10 mouse cellular contexts compared by ENCODE assay signal in the genomic region with DNA sequence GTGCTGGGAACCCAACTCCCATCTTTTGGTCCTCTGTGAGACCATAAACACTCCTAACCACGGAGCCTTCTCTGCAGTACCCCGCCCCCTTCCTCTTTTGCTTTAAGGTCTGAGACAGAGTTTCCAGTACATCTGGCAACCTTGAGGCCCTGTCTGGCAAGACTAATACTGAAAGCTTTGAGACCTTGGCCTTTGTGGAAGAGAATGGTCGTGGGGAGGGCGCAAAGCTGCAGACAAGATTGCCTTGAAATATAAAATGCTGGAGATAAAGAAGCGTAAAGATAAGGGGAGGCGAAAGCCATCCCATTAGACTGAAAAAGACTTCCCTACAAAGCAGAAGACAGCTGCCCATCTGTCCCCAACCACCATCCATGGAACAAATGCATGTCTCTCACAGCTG. TPM values are rescaled to one million over a fixed set of nuclear protein-coding genes. Genes with fewer than 3 reads are reported as not detected.
DNase-seq lines count a peak whose midpoint lies in the region; ATAC-seq and TF ChIP-seq lines count a peak whose summit lies in the region.
"Had no signal": no experiment of that assay in that cellular context is flagged by ENCODE, and none has a peak within 500 bp of the region (broad histone marks: within the 10 kb centered on the region; RNA-seq: fewer than 3 reads in every experiment).

No protein-coding gene starts in this region.

- H3K4me2 ChIP-seq in hindbrain, embryonic 16.5 days (ENCODE audit: low read length): peak overlapping the region; percentile 85
- H3K4me2 ChIP-seq in midbrain, embryonic 15.5 days: peak overlapping the region; percentile 75

- intact Hi-C loops in left cerebral cortex, adult 2 months (cut with DNase I): no loop called here
- intact Hi-C loops in left cerebral cortex, postnatal 14 days (cut with DNase I): no loop called here
- intact Hi-C loops in heart, postnatal 10 days (cut with DNase I): no loop called here

- H3K9me3 ChIP-seq in hindbrain, embryonic 16.5 days (ENCODE audit: control insufficient read depth, low read length): no peaks in the 10 kb centered on the region
- H3K9me3 ChIP-seq in midbrain, embryonic 15.5 days: no peaks in the 10 kb centered on the region

- peak overlapping the region; percentile 88; the same call in 1 of the 2 replicates for H3K9ac ChIP-seq in hindbrain, embryonic 16.5 days (ENCODE audit: low read depth, low read length)
- H3K9ac ChIP-seq in midbrain, embryonic 15.5 days: peak overlapping the region; percentile 82; the same call in 1 of the 2 replicates

- H3K27me3 ChIP-seq in hindbrain, embryonic 16.5 days (replicated peaks; ENCODE audit: control insufficient read depth, insufficient read depth, low read length): no peaks in the 10 kb centered on the region
- no peaks in the 10 kb centered on the region for H3K27me3 ChIP-seq in midbrain, embryonic 15.5 days (replicated peaks)

- no peak overlapping the region for H3K27ac ChIP-seq in left cerebral cortex, adult 2 months
- no peak overlapping the region for H3K27ac ChIP-seq in hindbrain, embryonic 16.5 days (ENCODE audit: low read depth, low read length)
- H3K27ac ChIP-seq in midbrain, embryonic 15.5 days: no peak overlapping the region

- H3K4me3 ChIP-seq in left cerebral cortex, adult 2 months: peak overlapping the region; percentile 75; the same call in 1 of the 2 replicates
- H3K4me3 ChIP-seq in hindbrain, embryonic 16.5 days (ENCODE audit: low read length): peak overlapping the region; percentile 73
- peak overlapping the region; percentile 74 for H3K4me3 ChIP-seq in midbrain, embryonic 15.5 days

- peaks cover 20% of the 10 kb centered on the region for H3K4me1 ChIP-seq in hindbrain, embryonic 16.5 days (ENCODE audit: control insufficient read depth, insufficient read depth, low read depth, low read length)
- H3K4me1 ChIP-seq in midbrain, embryonic 15.5 days: peaks cover 16% of the 10 kb centered on the region

- ATAC-seq in hindbrain, embryonic 16.5 days: no peak
- ATAC-seq in midbrain, embryonic 15.5 days (replicated peaks): no peak
- ATAC-seq in CD4-positive, CD25-positive, alpha-beta regulatory T cell, adult 4 months: no peak

- no peak for TF ChIP-seq CTCF in left cerebral cortex, adult 2 months (IDR thresholded peaks at IDR 0.05)

- 83% methylated on average over 6 of the region's 6 CpGs for WGBS in hindbrain, embryonic 16.5 days
- 90% methylated on average over 6 of the region's 6 CpGs for WGBS in midbrain, embryonic 15.5 days

- no peaks in the 10 kb centered on the region for H3K36me3 ChIP-seq in hindbrain, embryonic 16.5 days (ENCODE audit: control insufficient read depth, insufficient read depth, low read length)
- H3K36me3 ChIP-seq in midbrain, embryonic 15.5 days (replicated peaks): no peaks in the 10 kb centered on the region

- no peak for DNase-seq in left cerebral cortex, adult 2 months (ENCODE audit: extremely low spot score in 1 of 2, low spot score in 2 of 2)
- DNase-seq in left cerebral cortex, postnatal 14 days (ENCODE audit: low spot score in 2 of 2): no peak
- DNase-seq in adrenal gland, postnatal 36 days: peak; percentile 77
- no peak for DNase-seq in heart, postnatal 10 days
- no peak for DNase-seq in MN1 (ENCODE audit: low spot score)
- DNase-seq: heart, adult 18-20 months; layer of hippocampus, postnatal 36 days had no signal

RNA-seq across cellular contexts. Expression of a gene that starts 1.3 kb away (rescaled TPM):
- 10 to 100 TPM; 15.9 to 17.9 TPM for total RNA-seq in left cerebral cortex, adult 2 months (2021)
- total RNA-seq in left cerebral cortex, postnatal 14 days (2021): 10 to 100 TPM; 19.6 to 20.8 TPM
- total RNA-seq in adrenal gland, postnatal 36 days (2021): 1,000 to 10,000 TPM; 1,168 to 1,492 TPM
- polyA plus RNA-seq in hindbrain, embryonic 16.5 days (2015; fragmentation: Nextera tagmentation; extraction: Ambion mirVana): 21.2 and 22.5 TPM in 2 replicates
- polyA plus RNA-seq in midbrain, embryonic 15.5 days (2015; fragmentation: Nextera tagmentation; extraction: Ambion mirVana): 21.5 and 22.1 TPM in 2 replicates
- polyA plus RNA-seq in CD4-positive, CD25-positive, alpha-beta regulatory T cell, adult 4 months (2017; shearing (Covaris generic)): 10 to 100 TPM; 21.6 to 26.8 TPM
- total RNA-seq in heart, postnatal 10 days (2021): 1 to 10 TPM; 7.7 to 9.1 TPM

RNA-seq across cellular contexts. Expression of a gene that starts 8.5 kb away (rescaled TPM):
- total RNA-seq in left cerebral cortex, adult 2 months (2021): 10 to 100 TPM; 37.4 to 40.0 TPM
- 10 to 100 TPM; 39.9 TPM for total RNA-seq in left cerebral cortex, postnatal 14 days (2021)
- 1 to 10 TPM; 1.7 to 4.6 TPM for total RNA-seq in adrenal gland, postnatal 36 days (2021)
- 0.60 and 0.72 TPM in 2 replicates for polyA plus RNA-seq in hindbrain, embryonic 16.5 days (2015; fragmentation: Nextera tagmentation; extraction: Ambion mirVana)
- 0.21 and 0.26 TPM in 2 replicates for polyA plus RNA-seq in midbrain, embryonic 15.5 days (2015; fragmentation: Nextera tagmentation; extraction: Ambion mirVana)
- not detected for polyA plus RNA-seq in CD4-positive, CD25-positive, alpha-beta regulatory T cell, adult 4 months (2017; shearing (Covaris generic))
- total RNA-seq in heart, postnatal 10 days (2021): not detected

RNA-seq across cellular contexts. Expression of a gene that starts 22.0 kb away (rescaled TPM):
- total RNA-seq in left cerebral cortex, adult 2 months (2021): 10 to 100 TPM; 11.4 to 13.5 TPM
- total RNA-seq in left cerebral cortex, postnatal 14 days (2021): 1 to 10 TPM; 7.2 to 7.5 TPM
- 10 to 100 TPM; 47.5 to 75.9 TPM for total RNA-seq in adrenal gland, postnatal 36 days (2021)
- polyA plus RNA-seq in hindbrain, embryonic 16.5 days (2015; fragmentation: Nextera tagmentation; extraction: Ambion mirVana): 1.4 and 2.0 TPM in 2 replicates
- 0.96 and 1.0 TPM in 2 replicates for polyA plus RNA-seq in midbrain, embryonic 15.5 days (2015; fragmentation: Nextera tagmentation; extraction: Ambion mirVana)
- 1 to 10 TPM; 1.1 to 1.6 TPM for polyA plus RNA-seq in CD4-positive, CD25-positive, alpha-beta regulatory T cell, adult 4 months (2017; shearing (Covaris generic))
- 1 to 10 TPM in 1 of 2 experiments, under 1 TPM in 1; 0.89 to 1.2 TPM for total RNA-seq in heart, postnatal 10 days (2021)

RNA-seq across cellular contexts. Expression of a gene that starts 31.5 kb away (rescaled TPM):
- 1 to 10 TPM; 1.4 to 2.7 TPM for total RNA-seq in left cerebral cortex, adult 2 months (2021)
- under 1 TPM in 1 of 2 experiments, not detected in 1; 0.38 TPM for total RNA-seq in left cerebral cortex, postnatal 14 days (2021)
- total RNA-seq in adrenal gland, postnatal 36 days (2021): not detected
- 0.06 and 0.18 TPM in 2 replicates for polyA plus RNA-seq in hindbrain, embryonic 16.5 days (2015; fragmentation: Nextera tagmentation; extraction: Ambion mirVana)
- polyA plus RNA-seq in midbrain, embryonic 15.5 days (2015; fragmentation: Nextera tagmentation; extraction: Ambion mirVana): 0.17 TPM in 1 of 2 replicates, not detected in the other
- polyA plus RNA-seq in CD4-positive, CD25-positive, alpha-beta regulatory T cell, adult 4 months (2017; shearing (Covaris generic)): not detected
- not detected for total RNA-seq in heart, postnatal 10 days (2021)
- total RNA-seq: heart, adult 18-20 months had no signal

RNA-seq across cellular contexts. Expression of a gene that starts 46.3 kb away (rescaled TPM):
- under 1 TPM; 0.36 to 0.44 TPM for total RNA-seq in left cerebral cortex, adult 2 months (2021)
- under 1 TPM; 0.33 to 0.44 TPM for total RNA-seq in left cerebral cortex, postnatal 14 days (2021)
- under 1 TPM; 0.40 to 0.49 TPM for total RNA-seq in adrenal gland, postnatal 36 days (2021)
- 0.16 and 0.25 TPM in 2 replicates for polyA plus RNA-seq in hindbrain, embryonic 16.5 days (2015; fragmentation: Nextera tagmentation; extraction: Ambion mirVana)
- 0.09 and 0.18 TPM in 2 replicates for polyA plus RNA-seq in midbrain, embryonic 15.5 days (2015; fragmentation: Nextera tagmentation; extraction: Ambion mirVana)
- polyA plus RNA-seq in CD4-positive, CD25-positive, alpha-beta regulatory T cell, adult 4 months (2017; shearing (Covaris generic)): not detected
- under 1 TPM; 0.07 to 0.12 TPM for total RNA-seq in heart, postnatal 10 days (2021)

Comparison
In these comparisons a context has a peak if more than half of its experiments do, and no peak if none do; other contexts are left out.
1. DNase-seq: peak in adrenal gland, postnatal 36 days (2 of 2); none in left cerebral cortex, adult 2 months (0 of 2), left cerebral cortex, postnatal 14 days (0 of 2), heart, postnatal 10 days (0 of 2) and MN1 (single experiment).
2. RNA of a gene that starts 1.3 kb away (total RNA-seq): 1,168 to 1,492 TPM in adrenal gland, postnatal 36 days; 19.6 to 20.8 TPM in left cerebral cortex, postnatal 14 days, 15.9 to 17.9 TPM in left cerebral cortex, adult 2 months and 7.7 to 9.1 TPM in heart, postnatal 10 days; every median in the first group is over 10 times any median in the second.
3. RNA of a gene that starts 8.5 kb away (total RNA-seq): 37.4 to 40.0 TPM in left cerebral cortex, adult 2 months and 39.9 TPM in left cerebral cortex, postnatal 14 days; 1.7 to 4.6 TPM in adrenal gland, postnatal 36 days and not detected in heart, postnatal 10 days; every median in the first group is over 4 times any median in the second.
4. Peak in every context shown above with its lines, with median percentiles within 50 percentile points of each other: H3K4me3 ChIP-seq.